Mouse (Mus musculus): Measurements from ENCODE around the gene Ifitm3.

DNA sequence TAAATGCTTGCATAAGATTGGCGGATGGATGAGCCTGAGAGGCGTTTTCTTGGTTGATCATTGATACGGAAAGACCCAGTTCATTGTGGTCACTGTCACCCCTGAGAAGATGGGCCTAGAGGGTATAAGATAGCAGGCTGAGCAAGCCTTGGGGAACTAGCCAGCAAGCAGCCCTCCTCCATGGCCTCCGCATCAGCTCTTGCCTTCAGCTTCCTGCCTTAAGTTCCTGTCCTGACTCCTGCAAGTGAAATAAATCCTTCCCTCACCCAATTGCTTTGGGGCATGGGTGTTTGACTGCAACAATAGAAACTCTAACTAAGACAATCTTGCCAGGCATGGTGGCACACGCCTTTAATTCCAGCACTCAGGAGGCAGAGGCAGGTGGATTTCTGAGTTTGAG is 50.5 kb downstream of the Ifitm3 start:
- no peak for TF ChIP-seq CTCF (IDR thresholded peaks at IDR 0.05; ENCODE audit: insufficient read depth, low read length)
- no peak for TF ChIP-seq POLR2A (IDR thresholded peaks at IDR 0.05; ENCODE audit: borderline replicate concordance, extremely low read depth, low read depth, low read length)

Measured in lung, adult 2 months (tissue).